Mouse (Mus musculus) midbrain, embryonic 15.5 days (tissue): ENCODE measurements around the gene Tollip. TPM values are rescaled to one million over a fixed set of nuclear protein-coding genes. Genes with fewer than 3 reads are reported as not detected.
"Not testable (repeated sequence)": the region's sequence is repeated elsewhere in the genome, so short reads cannot be mapped to it uniquely, and the experiment has no call there.

Source experiments
- ATAC-seq: fragments of 200-750 bp; cut with Nextera tagmentation; replicated peaks from 2 replicates; pipeline ENCODE4 v1.8.0; 2017; ENCODE audit warnings: moderate TSS enrichment
- H3K27ac ChIP-seq: fragments of 300-500 bp; sonication (generic); 2 replicates; pipeline ENCODE4 v1.5.1; 2015; ENCODE audit warnings: mild to moderate bottlenecking, inconsistent platforms
- H3K27me3 ChIP-seq: fragments of 300-500 bp; sonication (generic); replicated peaks from 2 replicates; pipeline ENCODE4 v1.6.1; 2015; ENCODE audit warnings: inconsistent platforms
- H3K36me3 ChIP-seq: fragments of 300-500 bp; sonication (generic); replicated peaks from 2 replicates; pipeline ENCODE4 v1.6.1; 2015; ENCODE audit warnings: inconsistent platforms
- H3K4me1 ChIP-seq: fragments of 300-500 bp; sonication (generic); 2 replicates; pipeline ENCODE4 v1.6.1; 2015; ENCODE audit warnings: inconsistent platforms
- H3K4me2 ChIP-seq: fragments of 300-500 bp; sonication (generic); 2 replicates; pipeline ENCODE4 v1.6.1; 2015; ENCODE audit warnings: inconsistent platforms, mild to moderate bottlenecking, moderate library complexity
- H3K4me3 ChIP-seq: fragments of 300-500 bp; sonication (generic); 2 replicates; pipeline ENCODE4 v1.5.1; 2015; ENCODE audit warnings: mild to moderate bottlenecking, inconsistent platforms
- H3K9ac ChIP-seq: fragments of 300-500 bp; sonication (generic); 2 replicates; pipeline ENCODE4 v1.6.1; 2015; ENCODE audit warnings: mild to moderate bottlenecking, inconsistent platforms
- H3K9me3 ChIP-seq: fragments of 300-500 bp; sonication (generic); 2 replicates; pipeline ENCODE4 v1.6.1; 2016; ENCODE audit warnings: inconsistent platforms
- WGBS: fragments of 180-500 bp; shearing (Covaris S2); methylation state at CpG from one replicate; pipeline ENCODE4 v1.1.7; 2015; ENCODE audit warnings: mixed read lengths; 5-methylcytosine and 5-hydroxymethylcytosine counted together
- polyA plus RNA-seq: library from polyadenylated mRNA; unstranded; fragments of >200 nt; fragmentation: Nextera tagmentation; extraction: Ambion mirVana; gene quantifications from 2 replicates; pipeline ENCODE4 v1.2.1, GENCODE M21; 2015

Tollip gene
- polyA plus RNA-seq, 1 experiment from 2014 or later = 82.6 TPM

- peak overlapping the region; percentile 97 for H3K27ac ChIP-seq
These were observed 32.1 kb upstream of the Tollip start for GRCm38 (mm10) chr7:141950104-141951013.

GRCm38 (mm10) chr7:141949799-141950103 is 31.4 kb upstream of the Tollip start:
- Histone ChIP-seq H3K4me1 (peaks cover 72% of the 10 kb centered on the region), H3K4me3 (peak overlapping the region; percentile 90), H3K9ac (peak overlapping the region; percentile 97), H3K36me3 (no peaks in the 10 kb centered on the region), H3K27me3 (no peaks in the 10 kb centered on the region), H3K27ac (peak overlapping the region; percentile 97), H3K9me3 (no peaks in the 10 kb centered on the region), H3K4me2 (peak overlapping the region; percentile 91)
- ATAC-seq = no peak
- under 1% methylated on average over 26 of the region's 54 CpGs for WGBS

More at GRCm38 (mm10) chr7:141950104-141951013, 32.1 kb upstream of the Tollip start:
- WGBS = 1% methylated on average over 81 of the region's 84 CpGs
- Histone ChIP-seq H3K9ac (peak overlapping the region; percentile 97), H3K4me3 (peak overlapping the region; percentile 90), H3K4me2 (peak overlapping the region; percentile 91), H3K9me3 (no peaks in the 10 kb centered on the region), H3K4me1 (peaks cover 75% of the 10 kb centered on the region), H3K27me3 (no peaks in the 10 kb centered on the region), H3K36me3 (no peaks in the 10 kb centered on the region)
- ATAC-seq = peak; percentile 40

- no peaks in the 10 kb centered on the region for H3K36me3 ChIP-seq
- peak within 1 kb of the TSS; percentile 97 for H3K27ac ChIP-seq
- peak; percentile 95 for ATAC-seq
- H3K4me1 ChIP-seq = peaks cover 66% of the 10 kb centered on the region
- H3K4me3 ChIP-seq = peak within 1 kb of the TSS; percentile 90
- H3K9me3 ChIP-seq = no peaks in the 10 kb centered on the region
- H3K27me3 ChIP-seq = no peaks in the 10 kb centered on the region
- peak within 1 kb of the TSS; percentile 91 for H3K4me2 ChIP-seq
- WGBS = under 1% methylated on average over 55 of the region's 55 CpGs
- peak within 1 kb of the TSS; percentile 97 for H3K9ac ChIP-seq
These were observed 30.8 kb upstream of the Tollip start, which contains the start of gene Brsk2 for GRCm38 (mm10) chr7:141948906-141949798. Gene Brsk2, plus strand, starts transcription at chr7:141949751.

DNA sequence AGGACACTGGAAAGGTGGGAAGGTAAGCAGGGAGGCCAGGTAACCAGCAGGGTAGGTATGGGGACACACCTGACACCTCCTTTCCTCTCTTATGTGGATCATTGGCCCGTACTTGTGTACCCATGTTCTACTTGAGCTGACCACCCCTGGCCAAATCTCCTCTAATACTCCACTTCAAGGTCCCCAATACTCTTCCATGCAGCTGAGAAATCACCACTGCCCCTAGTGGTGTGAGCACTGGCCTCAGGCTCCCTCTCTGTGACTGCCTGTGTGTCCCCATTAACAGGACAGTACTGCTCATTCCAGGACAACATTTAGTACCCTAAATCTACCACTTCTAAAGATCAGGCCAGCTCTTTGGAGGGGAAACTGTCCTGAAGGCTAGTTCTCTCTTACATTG is 29.7 kb upstream of the Tollip start:
- 90% methylated on average over 1 of the region's 1 CpGs for WGBS
- Histone ChIP-seq H3K4me1 (peaks cover 57% of the 10 kb centered on the region), H3K9ac (no peak overlapping the region), H3K27ac (no peak overlapping the region), H3K4me3 (no peak overlapping the region), H3K27me3 (no peaks in the 10 kb centered on the region), H3K36me3 (no peaks in the 10 kb centered on the region), H3K4me2 (peak overlapping the region; percentile 91), H3K9me3 (no peaks in the 10 kb centered on the region)
- ATAC-seq = no peak

GRCm38 (mm10) chr7:141947512-141947911 is 29.2 kb upstream of the Tollip start:
- Histone ChIP-seq H3K27me3 (no peaks in the 10 kb centered on the region), H3K9me3 (no peaks in the 10 kb centered on the region), H3K4me3 (no peak overlapping the region), H3K4me1 (peaks cover 52% of the 10 kb centered on the region), H3K4me2 (no peak overlapping the region; the same call in 1 of the 2 replicates), H3K9ac (no peak overlapping the region), H3K36me3 (no peaks in the 10 kb centered on the region), H3K27ac (no peak overlapping the region)
- no peak for ATAC-seq

- Histone ChIP-seq H3K4me3 (peak overlapping the region; percentile 29), H3K27me3 (no peaks in the 10 kb centered on the region), H3K36me3 (no peaks in the 10 kb centered on the region), H3K9me3 (no peaks in the 10 kb centered on the region), H3K9ac (no peak overlapping the region; the same call in 1 of the 2 replicates), H3K4me2 (peak overlapping the region; percentile 42), H3K4me1 (peaks cover 36% of the 10 kb centered on the region), H3K27ac (peak overlapping the region; percentile 77)
- 4% methylated on average over 7 of the region's 7 CpGs for WGBS
- peak; percentile 43; the same call in 1 of the 2 replicates for ATAC-seq
These were observed 27.6 kb upstream of the Tollip start for GRCm38 (mm10) chr7:141945927-141946326.

- peaks cover 28% of the 10 kb centered on the region for H3K4me1 ChIP-seq
- H3K4me3 ChIP-seq = no peak overlapping the region
- no peaks in the 10 kb centered on the region for H3K27me3 ChIP-seq
- no peaks in the 10 kb centered on the region for H3K36me3 ChIP-seq
- no peaks in the 10 kb centered on the region for H3K9me3 ChIP-seq
- H3K4me2 ChIP-seq = no peak overlapping the region
- H3K9ac ChIP-seq = no peak overlapping the region
- WGBS = 78% methylated on average over 5 of the region's 5 CpGs
- no peak for ATAC-seq
- H3K27ac ChIP-seq = no peak overlapping the region
These were observed 25.1 kb upstream of the Tollip start for GRCm38 (mm10) chr7:141943444-141943843.

- ATAC-seq = no peak
- H3K36me3 ChIP-seq = no peaks in the 10 kb centered on the region
- no peak overlapping the region for H3K4me3 ChIP-seq
- peak overlapping the region; percentile 39; the same call in 1 of the 2 replicates for H3K27ac ChIP-seq
- H3K27me3 ChIP-seq = no peaks in the 10 kb centered on the region
- no peaks in the 10 kb centered on the region for H3K9me3 ChIP-seq
- 76% methylated on average over 6 of the region's 6 CpGs for WGBS
- no peak overlapping the region for H3K4me2 ChIP-seq
- peaks cover 8% of the 10 kb centered on the region for H3K4me1 ChIP-seq
- no peak overlapping the region for H3K9ac ChIP-seq
These were observed 16.6 kb upstream of the Tollip start for GRCm38 (mm10) chr7:141934951-141935350.

- Histone ChIP-seq H3K4me1 (peaks cover 8% of the 10 kb centered on the region), H3K9ac (no peak overlapping the region), H3K27me3 (no peaks in the 10 kb centered on the region), H3K27ac (peak overlapping the region; percentile 39), H3K4me2 (no peak overlapping the region), H3K9me3 (no peaks in the 10 kb centered on the region), H3K36me3 (no peaks in the 10 kb centered on the region), H3K4me3 (no peak overlapping the region)
- ATAC-seq = peak; percentile 65
- WGBS = 30% methylated on average over 7 of the region's 7 CpGs
These were observed 16.0 kb upstream of the Tollip start for GRCm38 (mm10) chr7:141934128-141934898.

DNA sequence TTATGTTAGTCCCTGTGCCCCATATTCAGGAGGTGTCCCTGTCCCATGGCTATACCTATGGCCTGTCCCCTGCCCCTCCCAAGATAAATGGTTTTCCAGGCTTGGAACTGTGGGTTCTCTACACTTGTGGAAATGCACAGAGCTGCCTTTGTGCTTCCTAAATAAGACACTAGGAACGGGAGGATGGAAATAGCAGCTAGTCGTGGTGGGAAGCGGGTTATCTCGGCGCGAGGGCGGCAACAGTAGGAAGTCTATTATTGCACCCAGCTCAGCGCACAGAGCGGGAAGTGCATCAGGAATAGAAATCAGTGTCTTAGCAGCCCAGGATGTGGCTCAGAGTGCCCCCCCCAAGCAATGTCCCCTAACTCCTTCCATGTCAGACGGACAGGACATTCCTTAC is 10.3 kb upstream of the Tollip start:
- no peaks in the 10 kb centered on the region for H3K9me3 ChIP-seq
- ATAC-seq = no peak
- H3K4me3 ChIP-seq = no peak overlapping the region
- H3K36me3 ChIP-seq = no peaks in the 10 kb centered on the region
- H3K27me3 ChIP-seq = no peaks in the 10 kb centered on the region
- no peak overlapping the region for H3K9ac ChIP-seq
- no peaks in the 10 kb centered on the region for H3K4me1 ChIP-seq
- no peak overlapping the region for H3K4me2 ChIP-seq
- no peak overlapping the region for H3K27ac ChIP-seq
- 74% methylated on average over 10 of the region's 10 CpGs for WGBS

DNA sequence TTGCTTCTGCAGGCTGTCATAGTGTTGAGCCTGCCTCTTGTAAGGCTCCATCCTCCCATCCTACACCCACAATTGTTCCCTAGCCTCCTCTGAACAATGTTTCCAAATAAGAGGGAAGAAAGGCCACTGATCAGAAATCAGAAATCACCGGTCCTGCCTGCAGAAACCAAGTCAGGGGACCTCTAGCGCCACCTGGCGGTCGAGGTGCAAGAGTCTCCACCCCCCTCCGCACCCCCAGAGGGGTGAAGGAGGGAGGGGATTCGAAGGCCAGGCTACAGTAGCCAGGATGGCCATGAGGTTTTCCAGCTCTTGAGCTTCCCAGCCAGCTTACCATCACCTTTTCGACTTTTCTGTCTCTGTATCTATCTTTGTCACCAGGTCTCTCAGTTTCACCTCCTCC is 6.6 kb upstream of the Tollip start:
- 7% methylated on average over 7 of the region's 7 CpGs for WGBS
- H3K36me3 ChIP-seq = no peaks in the 10 kb centered on the region
- no peak overlapping the region for H3K4me2 ChIP-seq
- no peak overlapping the region for H3K27ac ChIP-seq
- no peaks in the 10 kb centered on the region for H3K4me1 ChIP-seq
- ATAC-seq = no peak
- no peaks in the 10 kb centered on the region for H3K9me3 ChIP-seq
- no peak overlapping the region for H3K9ac ChIP-seq
- no peak overlapping the region for H3K4me3 ChIP-seq
- H3K27me3 ChIP-seq = no peaks in the 10 kb centered on the region

- H3K4me3 ChIP-seq, H3K27ac ChIP-seq, H3K4me2 ChIP-seq, H3K9me3 ChIP-seq, H3K9ac ChIP-seq, ATAC-seq, H3K4me1 ChIP-seq, H3K27me3 ChIP-seq, H3K36me3 ChIP-seq: not testable (repeated sequence)
- 94% methylated on average over 17 of the region's 17 CpGs for WGBS
These were observed 5.8 kb upstream of the Tollip start for GRCm38 (mm10) chr7:141924121-141924520.
